Mouse (Mus musculus) mature B cell (primary cell): ENCODE data around the gene Ctxn2.

ENCODE experiments used
- in situ Hi-C: fragments of 300-500 bp; cut with MboI; formaldehyde crosslinking; loops from 2 replicates; pipeline ENCODE4 v1.14.3; 2019

The Ctxn2 gene

DNA sequence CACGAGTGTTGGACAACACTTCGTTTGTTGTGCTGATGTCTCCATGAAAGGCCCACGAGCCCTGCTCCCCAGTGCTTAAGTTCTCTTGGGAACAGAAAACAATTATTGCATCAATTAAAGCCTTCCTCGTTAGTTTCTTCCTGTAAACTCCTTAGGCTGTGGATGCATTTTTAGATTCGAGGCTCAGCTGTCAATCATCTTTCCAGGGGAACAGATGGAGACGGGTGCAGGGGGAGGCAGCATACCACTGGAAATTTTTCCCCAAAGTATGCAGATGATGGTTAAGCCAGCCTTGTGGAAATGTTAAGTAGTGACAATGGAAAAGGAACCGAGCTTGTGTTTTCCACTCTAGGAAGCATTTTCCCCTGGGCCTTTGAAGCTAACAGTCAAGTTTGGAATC lies 60.3 kb downstream of the Ctxn2 start:
- in situ Hi-C loops = no loop called here
